Comparison of ENCODE assay signal across 24 mouse cellular contexts in genomic region chr10:40062812-40063211, GRCm38 (mm10). TPM values are rescaled to one million over a fixed set of nuclear protein-coding genes. Genes with fewer than 3 reads are reported as not detected.
DNase-seq lines count a peak whose midpoint lies in the region; ATAC-seq and TF ChIP-seq lines count a peak whose summit lies in the region.
"Had no signal": no experiment of that assay in that cellular context is flagged by ENCODE, and none has a peak within 500 bp of the region (broad histone marks: within the 10 kb centered on the region; RNA-seq: fewer than 3 reads in every experiment).

No protein-coding gene starts in this region.

- in situ Hi-C loops in Patski (cut with MboI; ENCODE audit: low pct_unique_long_range_greater_than_20kb), result no loop called here

- H3K9ac ChIP-seq in kidney, embryonic 15.5 days, result no peak overlapping the region
- no peak overlapping the region for H3K9ac ChIP-seq in liver, embryonic 14.5 days (replicated peaks)
- H3K9ac ChIP-seq: forebrain, postnatal 0 days; heart, embryonic 12.5 days; hindbrain, embryonic 12.5 days; lung, embryonic 14.5 days had no signal

- no peaks in the 10 kb centered on the region for H3K27me3 ChIP-seq in kidney, embryonic 15.5 days
- no peaks in the 10 kb centered on the region for H3K27me3 ChIP-seq in Patski
- no peaks in the 10 kb centered on the region for H3K27me3 ChIP-seq in liver, embryonic 14.5 days (ENCODE audit: control insufficient read depth, insufficient read depth, low read length)
- H3K27me3 ChIP-seq: heart, embryonic 12.5 days; hindbrain, embryonic 12.5 days had no signal

- peaks cover 36% of the 10 kb centered on the region for H3K4me1 ChIP-seq in kidney, embryonic 15.5 days
- H3K4me1 ChIP-seq in liver, embryonic 14.5 days (replicated peaks; ENCODE audit: control insufficient read depth in 2 of 2, insufficient read depth in 2 of 2, low read length in 1 of 2), result peaks cover 0 to 5% of the 10 kb centered on the region in 2 experiments; a peak in 1 of 4 replicates
- H3K4me1 ChIP-seq: heart, embryonic 12.5 days; hindbrain, embryonic 12.5 days had no signal

- CTCF ChIA-PET in Patski (lab: Charles Lee), result interaction anchor here (0.7 to 14.6 kb wide), 7 partner anchors 10 to 151 kb away, joined by 3 to 138 read pairs (median 3); no protein-coding TSS in a partner anchor

- H3K4me3 ChIP-seq in kidney, embryonic 15.5 days (replicated peaks), result no peak overlapping the region
- H3K4me3 ChIP-seq in liver, embryonic 14.5 days (ENCODE audit: insufficient read depth in 1 of 2, low read depth in 2 of 2, low read length in 2 of 2), result no peak overlapping the region
- H3K4me3 ChIP-seq: forebrain, embryonic 10.5 days; heart, embryonic 12.5 days; hindbrain, embryonic 12.5 days; midbrain, embryonic 10.5 days had no signal

- TF ChIP-seq CTCF in Patski (IDR thresholded peaks at IDR 0.05), result no peak
- no peak for TF ChIP-seq CTCF in liver, embryonic 14.5 days (IDR thresholded peaks at IDR 0.05; ENCODE audit: low read depth)

- no peak for TF ChIP-seq EP300 in liver, embryonic 14.5 days (IDR thresholded peaks at IDR 0.05; ENCODE audit: low read depth)

- H3K36me3 ChIP-seq in kidney, embryonic 15.5 days, result no peaks in the 10 kb centered on the region
- H3K36me3 ChIP-seq in liver, embryonic 14.5 days (replicated peaks; ENCODE audit: control insufficient read depth, insufficient read depth, low read depth), result peaks cover 16% of the 10 kb centered on the region
- H3K36me3 ChIP-seq: forebrain, embryonic 10.5 days; heart, embryonic 12.5 days; hindbrain, embryonic 12.5 days; midbrain, embryonic 10.5 days had no signal

- no peaks in the 10 kb centered on the region for H3K9me3 ChIP-seq in kidney, embryonic 15.5 days (replicated peaks)
- no peaks in the 10 kb centered on the region for H3K9me3 ChIP-seq in liver, embryonic 14.5 days (ENCODE audit: control insufficient read depth, low read length)
- H3K9me3 ChIP-seq: forebrain, embryonic 10.5 days; heart, embryonic 12.5 days; hindbrain, embryonic 12.5 days; midbrain, embryonic 10.5 days had no signal

- H3K4me2 ChIP-seq in kidney, embryonic 15.5 days, result peak overlapping the region; percentile 32
- peak overlapping the region; percentile 23; the same call in 1 of the 2 replicates for H3K4me2 ChIP-seq in liver, embryonic 14.5 days (ENCODE audit: low read depth)
- H3K4me2 ChIP-seq: heart, embryonic 12.5 days; hindbrain, embryonic 12.5 days; lung, embryonic 14.5 days had no signal

- 53% methylated on average over 6 of the region's 6 CpGs for WGBS in kidney, embryonic 15.5 days
- 82% methylated on average over 6 of the region's 6 CpGs for WGBS in liver, embryonic 14.5 days (ENCODE audit: insufficient replicate concordance)

- POLR2A ChIA-PET in Patski (lab: Charles Lee), result interaction anchor here (0.6 to 0.7 kb wide), 2 partner anchors 28 to 466 kb away, joined by 3 to 5 read pairs; no protein-coding TSS in a partner anchor

- no peak for ATAC-seq in kidney, embryonic 15.5 days (replicated peaks; ENCODE audit: low FRiP score)
- peak; percentile 58 for ATAC-seq in Patski
- ATAC-seq in liver, embryonic 14.5 days (ENCODE audit: insufficient read depth), result no peak
- ATAC-seq: forebrain, postnatal 0 days had no signal

- peak overlapping the region; percentile 90 for H3K27ac ChIP-seq in kidney, embryonic 15.5 days
- H3K27ac ChIP-seq in liver, embryonic 14.5 days, result peak overlapping the region; percentile 14; the same call in 1 of the 2 replicates
- H3K27ac ChIP-seq: forebrain, embryonic 10.5 days; hindbrain, embryonic 12.5 days; macrophage; midbrain, embryonic 10.5 days had no signal

- no peak for DNase-seq in kidney, postnatal 4 days
- DNase-seq in ES-CJ7 (ENCODE audit: low read depth, low spot score), result peak; percentile 9
- DNase-seq in Patski (ENCODE audit: low read depth, low spot score), result no peak
- no peak for DNase-seq in liver, embryonic 14.5 days (ENCODE audit: low read depth in 3 of 3, low spot score in 3 of 3)
- no peak for DNase-seq in urinary bladder, postnatal 36 days (ENCODE audit: low spot score in 2 of 2)
- no peak for DNase-seq in layer of hippocampus, adult 8-10 months (ENCODE audit: low spot score in 2 of 2)
- DNase-seq: adrenal gland, postnatal 14 days; cerebellum, adult 11-12 months; cerebellum, postnatal 36 days; forebrain, postnatal 0 days; heart, adult 11 months; heart, postnatal 14 days; lung, embryonic 14.5 days; right cerebral cortex, postnatal 14 days; thymus, adult 2 months had no signal

RNA-seq across cellular contexts. Expression of gene Mfsd4b1, which starts 37.7 kb away (rescaled TPM):
- polyA plus RNA-seq in kidney, embryonic 15.5 days (2015; fragmentation: Nextera tagmentation; extraction: Ambion mirVana), result 5.1 and 5.8 TPM in 2 replicates
- 2.2 TPM for polyA plus RNA-seq in Patski (2021)
- polyA plus RNA-seq in liver, embryonic 14.5 days (2012; rRNA removed), result 0.22 and 0.41 TPM in 2 replicates
- polyA plus RNA-seq in liver, embryonic 14.5 days (2014; fragmentation: Nextera tagmentation; extraction: Ambion mirVana), result 0.34 and 0.60 TPM in 2 replicates
- total RNA-seq in layer of hippocampus, adult 8-10 months (2022), result 1 to 10 TPM in 2 of 4 experiments, under 1 TPM in 2; 0.50 to 1.9 (median 1.0) TPM
- total RNA-seq: neutrophil, adult 5-6 weeks had no signal
- polyA plus RNA-seq: C2C12; forebrain, embryonic 10.5 days; lung, embryonic 14.5 days; macrophage; midbrain, embryonic 10.5 days; stomach, embryonic 14.5 days had no signal
